Mouse (Mus musculus): ENCODE results near the gene H2-Q10. TPM values are rescaled to one million over a fixed set of nuclear protein-coding genes. Genes with fewer than 3 reads are reported as not detected.

Gene H2-Q10
- total and polyA plus RNA-seq, 2 experiments from 2014 or later: 0.40 to 1.2 TPM

DNA sequence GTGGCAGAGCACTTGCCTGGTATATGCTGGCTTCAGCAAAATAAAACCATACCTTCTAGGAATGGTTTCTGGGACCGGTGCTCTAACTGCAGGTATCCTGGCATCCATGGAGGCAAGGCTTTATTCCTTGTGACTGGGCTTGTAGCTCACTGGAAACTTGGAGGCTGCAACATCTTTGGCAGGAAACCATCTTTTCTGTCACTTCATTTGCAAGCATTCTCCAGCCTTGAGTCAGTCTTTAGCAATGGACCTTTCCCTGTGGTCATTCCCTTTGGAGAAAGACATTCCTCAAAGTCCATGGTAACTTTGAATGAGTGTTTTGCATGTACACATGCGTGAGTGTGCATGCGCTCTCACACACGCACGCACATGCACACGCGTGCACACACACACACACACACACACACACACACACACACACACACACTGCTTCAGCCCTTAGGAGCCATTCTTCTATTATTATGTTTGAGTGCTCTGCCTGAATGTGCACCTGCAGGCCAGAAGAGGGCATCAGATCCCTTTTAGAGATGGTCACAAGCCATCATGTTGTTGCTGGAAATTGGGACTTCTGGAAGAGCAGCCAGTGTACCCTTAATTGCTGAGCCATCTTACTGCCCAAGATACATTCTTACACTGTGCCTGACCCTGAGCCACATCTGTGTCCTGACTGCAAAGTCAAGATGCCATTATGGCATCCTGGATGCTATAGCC is 43.2 kb downstream of the H2-Q10 start:
- H3K4me1 ChIP-seq (ENCODE audit: insufficient read depth): no peaks in the 10 kb centered on the region; the same call in 1 of the 2 replicates
- no peak overlapping the region for H3K27ac ChIP-seq (ENCODE audit: low read depth, low read length)
- H3K4me3 ChIP-seq (ENCODE audit: low read depth, low read length): no peak overlapping the region
- H3K36me3 ChIP-seq (ENCODE audit: insufficient read depth): no peaks in the 10 kb centered on the region
- H3K27me3 ChIP-seq (ENCODE audit: insufficient read depth, low read length): no peaks in the 10 kb centered on the region
- 96% methylated on average over 7 of the region's 7 CpGs for WGBS
- ATAC-seq (no peak), DNase-seq (peak; percentile 20)
- no peak overlapping the region for H3K4me2 ChIP-seq (ENCODE audit: low read depth)
- no peak overlapping the region for H3K9ac ChIP-seq
- peak; percentile 67 for TF ChIP-seq CTCF (IDR thresholded peaks at IDR 0.05; ENCODE audit: low read depth)
- no peaks in the 10 kb centered on the region for H3K9me3 ChIP-seq (ENCODE audit: low read length)

DNA sequence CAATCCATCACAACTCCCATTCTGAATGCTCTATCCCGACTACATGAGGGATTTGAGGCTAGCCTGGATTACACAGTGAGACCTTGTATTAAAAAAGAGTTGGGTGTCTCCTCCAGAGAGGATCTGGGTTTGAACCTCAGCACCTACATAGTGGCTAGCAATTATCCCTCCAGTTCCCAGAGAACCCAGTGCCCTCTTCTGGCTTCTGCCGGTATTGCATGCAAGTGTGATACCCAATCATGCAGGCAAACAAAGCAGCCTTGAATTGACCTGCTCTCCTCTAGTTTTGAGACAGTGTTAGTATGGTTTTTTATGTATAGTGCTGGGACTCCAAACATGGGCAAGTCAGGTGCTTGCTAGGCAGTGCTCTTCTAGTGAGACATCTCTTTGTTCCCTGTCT is 44.0 kb downstream of the H2-Q10 start:
- WGBS: 24% methylated on average over 2 of the region's 2 CpGs
- H3K4me2 ChIP-seq (ENCODE audit: low read depth): no peak overlapping the region
- H3K4me3 ChIP-seq (ENCODE audit: low read depth, low read length): no peak overlapping the region
- no peak overlapping the region for H3K9ac ChIP-seq
- DNase-seq (peak; percentile 53), ATAC-seq (no peak)
- no peaks in the 10 kb centered on the region for H3K36me3 ChIP-seq (ENCODE audit: insufficient read depth)
- no peak overlapping the region for H3K27ac ChIP-seq (ENCODE audit: low read depth, low read length)
- TF ChIP-seq CTCF (IDR thresholded peaks at IDR 0.05; ENCODE audit: low read depth): peak; percentile 71
- H3K9me3 ChIP-seq (ENCODE audit: low read length): no peaks in the 10 kb centered on the region
- no peaks in the 10 kb centered on the region; the same call in 1 of the 2 replicates for H3K4me1 ChIP-seq (ENCODE audit: insufficient read depth)
- no peaks in the 10 kb centered on the region for H3K27me3 ChIP-seq (ENCODE audit: insufficient read depth, low read length)

DNA sequence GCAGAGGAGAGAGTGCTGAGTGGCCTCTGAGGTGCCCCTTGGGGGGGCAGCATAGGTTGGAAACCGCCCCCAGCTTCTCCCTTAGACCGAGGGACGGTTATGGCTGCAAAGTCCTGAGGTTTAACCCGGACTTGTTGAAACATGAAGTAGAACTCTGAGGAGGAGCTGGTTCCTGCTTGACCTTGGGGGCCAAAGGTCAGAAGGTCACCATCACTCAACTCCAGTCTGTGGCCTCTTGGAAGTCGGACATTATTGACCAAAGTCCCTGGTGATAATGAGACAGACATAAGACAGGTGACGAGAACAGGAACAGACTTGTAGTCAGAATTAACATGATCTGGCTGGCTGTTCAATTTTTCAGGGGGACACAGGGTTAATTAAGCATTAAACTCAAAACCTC is 44.9 kb downstream of the H2-Q10 start:
- H3K9me3 ChIP-seq (ENCODE audit: low read length): no peaks in the 10 kb centered on the region
- no peak for DNase-seq
- no peak overlapping the region for H3K9ac ChIP-seq
- H3K27ac ChIP-seq (ENCODE audit: low read depth, low read length): no peak overlapping the region
- ATAC-seq: no peak
- H3K36me3 ChIP-seq (ENCODE audit: insufficient read depth): no peaks in the 10 kb centered on the region
- H3K4me1 ChIP-seq (ENCODE audit: insufficient read depth): no peaks in the 10 kb centered on the region; the same call in 1 of the 2 replicates
- H3K4me3 ChIP-seq (ENCODE audit: low read depth, low read length): no peak overlapping the region
- WGBS: 75% methylated on average over 6 of the region's 6 CpGs
- no peak overlapping the region for H3K4me2 ChIP-seq (ENCODE audit: low read depth)
- no peak for TF ChIP-seq CTCF (IDR thresholded peaks at IDR 0.05; ENCODE audit: low read depth)
- H3K27me3 ChIP-seq (ENCODE audit: insufficient read depth, low read length): no peaks in the 10 kb centered on the region

- no peaks in the 10 kb centered on the region; the same call in 1 of the 2 replicates for H3K4me1 ChIP-seq (ENCODE audit: insufficient read depth)
- H3K9me3 ChIP-seq (ENCODE audit: low read length): no peaks in the 10 kb centered on the region
- peak overlapping the region; percentile 53 for H3K4me3 ChIP-seq (ENCODE audit: low read depth, low read length)
- H3K36me3 ChIP-seq (ENCODE audit: insufficient read depth): no peaks in the 10 kb centered on the region
- 5% methylated on average over 25 of the region's 25 CpGs for WGBS
- no peaks in the 10 kb centered on the region for H3K27me3 ChIP-seq (ENCODE audit: insufficient read depth, low read length)
- H3K4me2 ChIP-seq (ENCODE audit: low read depth): peak overlapping the region; percentile 88
- peak overlapping the region; percentile 55 for H3K9ac ChIP-seq
- H3K27ac ChIP-seq (ENCODE audit: low read depth, low read length): no peak overlapping the region
- peak; percentile 58 for DNase-seq
- TF ChIP-seq CTCF (IDR thresholded peaks at IDR 0.05; ENCODE audit: low read depth): no peak
- ATAC-seq: peak; percentile 50
These were observed 46.2 kb downstream of the H2-Q10 start for GRCm38 (mm10) chr17:35515911-35516640.

DNA sequence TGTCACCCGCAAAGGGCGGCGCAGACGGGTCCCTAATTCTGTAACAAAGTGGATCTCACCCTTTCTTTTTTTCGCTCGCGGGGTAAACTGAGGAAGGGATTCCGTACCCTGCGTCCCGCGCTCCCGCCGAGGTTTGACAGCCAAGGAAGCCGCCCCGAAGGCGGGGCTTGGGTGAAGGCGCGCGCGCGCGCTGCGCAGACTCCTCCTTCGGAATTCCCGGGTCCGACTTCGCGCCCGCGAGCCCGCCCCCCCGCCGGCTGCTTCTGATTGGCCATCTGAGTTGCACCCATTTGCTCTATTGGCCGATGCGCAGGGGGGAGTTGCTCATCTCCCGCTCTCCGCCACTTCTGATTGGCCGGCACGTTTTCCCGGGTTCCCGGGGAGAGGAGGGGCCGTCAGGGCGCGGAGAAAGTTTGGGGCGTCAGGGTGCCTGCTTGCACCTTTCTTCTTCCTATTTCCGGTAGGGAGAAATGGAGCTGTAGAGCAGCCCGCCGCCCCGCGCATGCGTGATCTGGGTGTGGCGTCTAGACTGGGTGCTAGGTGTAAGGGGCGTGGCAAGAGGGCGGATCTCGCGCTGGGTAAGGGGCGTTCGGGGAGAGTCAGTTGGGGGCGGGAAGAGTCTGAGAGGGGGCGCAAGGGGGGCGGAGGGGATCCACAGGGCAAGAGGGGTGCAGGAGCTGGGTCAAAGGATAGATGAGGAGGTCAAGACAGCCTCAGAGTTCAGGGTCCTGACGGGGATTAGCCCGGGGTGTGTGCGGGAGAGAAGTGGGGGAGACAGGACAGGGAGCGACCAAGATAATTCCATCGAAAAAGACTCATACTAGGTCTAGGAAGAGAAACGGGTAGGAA is 47.0 kb downstream of the H2-Q10 start, which contains the start of the genes Tcf19 and Cchcr1:
TSS of gene Tcf19 (minus strand) at position 173 of the 849 bp plus-strand sequence.
TSS of gene Cchcr1 (plus strand) at position 449 of the 849 bp plus-strand sequence.
- Histone ChIP-seq H3K36me3 (ENCODE audit: insufficient read depth) (no peaks in the 10 kb centered on the region), H3K4me3 (ENCODE audit: low read depth, low read length) (peak within 1 kb of the TSS; percentile 53), H3K4me1 (ENCODE audit: insufficient read depth) (no peaks in the 10 kb centered on the region; the same call in 1 of the 2 replicates), H3K9ac (peak within 1 kb of the TSS; percentile 55), H3K27ac (ENCODE audit: low read depth, low read length) (no peak within 1 kb of the TSS), H3K27me3 (ENCODE audit: insufficient read depth, low read length) (no peaks in the 10 kb centered on the region), H3K4me2 (ENCODE audit: low read depth) (peak within 1 kb of the TSS; percentile 88), H3K9me3 (ENCODE audit: low read length) (no peaks in the 10 kb centered on the region)
- peak; percentile 32; the same call in 1 of the 2 replicates for TF ChIP-seq CTCF (IDR thresholded peaks at IDR 0.05; ENCODE audit: low read depth)
- peak; percentile 95 for ATAC-seq
- peak; percentile 96 for DNase-seq
- WGBS: 3% methylated on average over 66 of the region's 67 CpGs

- TF ChIP-seq CTCF (IDR thresholded peaks at IDR 0.05; ENCODE audit: low read depth): no peak
- no peaks in the 10 kb centered on the region for H3K9me3 ChIP-seq (ENCODE audit: low read length)
- H3K27ac ChIP-seq (ENCODE audit: low read depth, low read length): no peak overlapping the region
- H3K4me3 ChIP-seq (ENCODE audit: low read depth, low read length): peak overlapping the region; percentile 53
- ATAC-seq: no peak
- no peaks in the 10 kb centered on the region for H3K27me3 ChIP-seq (ENCODE audit: insufficient read depth, low read length)
- 8% methylated on average over 12 of the region's 12 CpGs for WGBS
- DNase-seq: no peak
- peak overlapping the region; percentile 88 for H3K4me2 ChIP-seq (ENCODE audit: low read depth)
- H3K9ac ChIP-seq: peak overlapping the region; percentile 37
- no peaks in the 10 kb centered on the region for H3K36me3 ChIP-seq (ENCODE audit: insufficient read depth)
- no peaks in the 10 kb centered on the region; the same call in 1 of the 2 replicates for H3K4me1 ChIP-seq (ENCODE audit: insufficient read depth)
These were observed 47.6 kb downstream of the H2-Q10 start for GRCm38 (mm10) chr17:35517526-35517925.

Other genes with a start within 250 kb of the H2-Q10 start
- not detected in 2 replicates for gene Gm16181, start 249.3 kb upstream of the H2-Q10 start, total RNA-seq (2014; rRNA removed)
- gene Gm16181, start 249.3 kb upstream of the H2-Q10 start, polyA plus RNA-seq (2015; fragmentation: Nextera tagmentation; extraction: Ambion mirVana): not detected in 2 replicates
- 59.7 and 81.4 TPM in 2 replicates for gene Atp6v1g2, start 236.4 kb upstream of the H2-Q10 start, total RNA-seq (2014; rRNA removed)
- 121 and 146 TPM in 2 replicates for gene Atp6v1g2, start 236.4 kb upstream of the H2-Q10 start, polyA plus RNA-seq (2015; fragmentation: Nextera tagmentation; extraction: Ambion mirVana)
- 17.1 and 24.5 TPM in 2 replicates for gene Nfkbil1, start 234.3 kb upstream of the H2-Q10 start, total RNA-seq (2014; rRNA removed)
- 12.3 and 12.4 TPM in 2 replicates for gene Nfkbil1, start 234.3 kb upstream of the H2-Q10 start, polyA plus RNA-seq (2015; fragmentation: Nextera tagmentation; extraction: Ambion mirVana)
- 305 and 336 TPM in 2 replicates for gene Ddx39b, start 228.3 kb upstream of the H2-Q10 start, total RNA-seq (2014; rRNA removed)
- gene Ddx39b, start 228.3 kb upstream of the H2-Q10 start, polyA plus RNA-seq (2015; fragmentation: Nextera tagmentation; extraction: Ambion mirVana): 357 and 382 TPM in 2 replicates
- 54.9 and 63.3 TPM in 2 replicates for gene H2-D1, start 207.4 kb upstream of the H2-Q10 start, total RNA-seq (2014; rRNA removed)
- 74.5 and 95.9 TPM in 2 replicates for gene H2-D1, start 207.4 kb upstream of the H2-Q10 start, polyA plus RNA-seq (2015; fragmentation: Nextera tagmentation; extraction: Ambion mirVana)
- gene H2-Q1, start 149.7 kb upstream of the H2-Q10 start, total RNA-seq (2014; rRNA removed): 0.46 and 1.00 TPM in 2 replicates
- gene H2-Q1, start 149.7 kb upstream of the H2-Q10 start, polyA plus RNA-seq (2015; fragmentation: Nextera tagmentation; extraction: Ambion mirVana): 0.45 and 0.74 TPM in 2 replicates
- 5.5 and 16.2 TPM in 2 replicates for gene H2-Q2, start 127.8 kb upstream of the H2-Q10 start, total RNA-seq (2014; rRNA removed)
- gene H2-Q2, start 127.8 kb upstream of the H2-Q10 start, polyA plus RNA-seq (2015; fragmentation: Nextera tagmentation; extraction: Ambion mirVana): 4.5 and 8.0 TPM in 2 replicates
- gene H2-Q4, start 90.5 kb upstream of the H2-Q10 start, total RNA-seq (2014; rRNA removed): 3.2 and 5.1 TPM in 2 replicates
- 0.84 and 1.3 TPM in 2 replicates for gene H2-Q4, start 90.5 kb upstream of the H2-Q10 start, polyA plus RNA-seq (2015; fragmentation: Nextera tagmentation; extraction: Ambion mirVana)
- 0.15 and 0.43 TPM in 2 replicates for gene H2-Q6, start 45.2 kb upstream of the H2-Q10 start, total RNA-seq (2014; rRNA removed)
- gene H2-Q6, start 45.2 kb upstream of the H2-Q10 start, polyA plus RNA-seq (2015; fragmentation: Nextera tagmentation; extraction: Ambion mirVana): 0.47 and 0.80 TPM in 2 replicates
- 1.7 and 2.4 TPM in 2 replicates for gene H2-Q7, start 30.9 kb upstream of the H2-Q10 start, total RNA-seq (2014; rRNA removed)
- gene H2-Q7, start 30.9 kb upstream of the H2-Q10 start, polyA plus RNA-seq (2015; fragmentation: Nextera tagmentation; extraction: Ambion mirVana): 1.6 and 3.2 TPM in 2 replicates
- gene Pou5f1, start 35.9 kb downstream of the H2-Q10 start, total RNA-seq (2014; rRNA removed): not detected in 2 replicates
- gene Pou5f1, start 35.9 kb downstream of the H2-Q10 start, polyA plus RNA-seq (2015; fragmentation: Nextera tagmentation; extraction: Ambion mirVana): not detected in 2 replicates
- 10.7 and 20.8 TPM in 2 replicates for gene Tcf19, start 46.7 kb downstream of the H2-Q10 start, total RNA-seq (2014; rRNA removed)
- 10.8 and 11.8 TPM in 2 replicates for gene Tcf19, start 46.7 kb downstream of the H2-Q10 start, polyA plus RNA-seq (2015; fragmentation: Nextera tagmentation; extraction: Ambion mirVana)
- gene Cchcr1, start 47.0 kb downstream of the H2-Q10 start, total RNA-seq (2014; rRNA removed): 5.6 and 9.6 TPM in 2 replicates
- 2.5 and 3.2 TPM in 2 replicates for gene Cchcr1, start 47.0 kb downstream of the H2-Q10 start, polyA plus RNA-seq (2015; fragmentation: Nextera tagmentation; extraction: Ambion mirVana)
- gene Psors1c2, start 63.1 kb downstream of the H2-Q10 start, total RNA-seq (2014; rRNA removed): 0.54 and 0.76 TPM in 2 replicates
- 0.29 and 0.31 TPM in 2 replicates for gene Psors1c2, start 63.1 kb downstream of the H2-Q10 start, polyA plus RNA-seq (2015; fragmentation: Nextera tagmentation; extraction: Ambion mirVana)
- 0.43 TPM in 1 of 2 replicates, not detected in the other for gene Cdsn, start 82.0 kb downstream of the H2-Q10 start, total RNA-seq (2014; rRNA removed)
- gene Cdsn, start 82.0 kb downstream of the H2-Q10 start, polyA plus RNA-seq (2015; fragmentation: Nextera tagmentation; extraction: Ambion mirVana): 0.18 and 0.20 TPM in 2 replicates
- not detected in 2 replicates for gene 2300002M23Rik, start 97.4 kb downstream of the H2-Q10 start, total RNA-seq (2014; rRNA removed)
- gene 2300002M23Rik, start 97.4 kb downstream of the H2-Q10 start, polyA plus RNA-seq (2015; fragmentation: Nextera tagmentation; extraction: Ambion mirVana): not detected in 2 replicates
- not detected in 2 replicates for gene Sfta2, start 131.5 kb downstream of the H2-Q10 start, total RNA-seq (2014; rRNA removed)
- not detected in 2 replicates for gene Sfta2, start 131.5 kb downstream of the H2-Q10 start, polyA plus RNA-seq (2015; fragmentation: Nextera tagmentation; extraction: Ambion mirVana)
- gene Gm9573, start 156.5 kb downstream of the H2-Q10 start, total RNA-seq (2014; rRNA removed): not detected in 2 replicates
- gene Gm9573, start 156.5 kb downstream of the H2-Q10 start, polyA plus RNA-seq (2015; fragmentation: Nextera tagmentation; extraction: Ambion mirVana): not detected in 2 replicates
- 0.15 TPM in 1 of 2 replicates, not detected in the other for gene Mucl3, start 173.6 kb downstream of the H2-Q10 start, total RNA-seq (2014; rRNA removed)
- gene Mucl3, start 173.6 kb downstream of the H2-Q10 start, polyA plus RNA-seq (2015; fragmentation: Nextera tagmentation; extraction: Ambion mirVana): not detected in 2 replicates
- 29.5 and 42.0 TPM in 2 replicates for gene Vars2, start 197.5 kb downstream of the H2-Q10 start, total RNA-seq (2014; rRNA removed)
- gene Vars2, start 197.5 kb downstream of the H2-Q10 start, polyA plus RNA-seq (2015; fragmentation: Nextera tagmentation; extraction: Ambion mirVana): 8.5 and 10.4 TPM in 2 replicates
- gene Gtf2h4, start 203.7 kb downstream of the H2-Q10 start, total RNA-seq (2014; rRNA removed): 21.2 and 30.9 TPM in 2 replicates
- 20.9 and 22.1 TPM in 2 replicates for gene Gtf2h4, start 203.7 kb downstream of the H2-Q10 start, polyA plus RNA-seq (2015; fragmentation: Nextera tagmentation; extraction: Ambion mirVana)
- 53.0 and 59.8 TPM in 2 replicates for gene Ddr1, start 234.5 kb downstream of the H2-Q10 start, total RNA-seq (2014; rRNA removed)
- 37.3 and 51.2 TPM in 2 replicates for gene Ddr1, start 234.5 kb downstream of the H2-Q10 start, polyA plus RNA-seq (2015; fragmentation: Nextera tagmentation; extraction: Ambion mirVana)

Measured in forebrain, postnatal 0 days (tissue).